Mouse (Mus musculus) cerebellum, adult 8-10 months (tissue): ENCODE results near the gene Rtl8a.
"Not testable (repeated sequence)": the region's sequence is repeated elsewhere in the genome, so short reads cannot be mapped to it uniquely, and the experiment has no call there.

Experiments used
- DNase-seq: peaks from one replicate; pipeline ENCODE4 v3.0.0; 2022

Rtl8a gene

GRCm38 (mm10) chrX:53642980-53643961 lies at the start of gene Rtl8a:
Gene Rtl8a (minus strand): TSS chrX:53643682.
- DNase-seq, result peak; percentile 78

DNA sequence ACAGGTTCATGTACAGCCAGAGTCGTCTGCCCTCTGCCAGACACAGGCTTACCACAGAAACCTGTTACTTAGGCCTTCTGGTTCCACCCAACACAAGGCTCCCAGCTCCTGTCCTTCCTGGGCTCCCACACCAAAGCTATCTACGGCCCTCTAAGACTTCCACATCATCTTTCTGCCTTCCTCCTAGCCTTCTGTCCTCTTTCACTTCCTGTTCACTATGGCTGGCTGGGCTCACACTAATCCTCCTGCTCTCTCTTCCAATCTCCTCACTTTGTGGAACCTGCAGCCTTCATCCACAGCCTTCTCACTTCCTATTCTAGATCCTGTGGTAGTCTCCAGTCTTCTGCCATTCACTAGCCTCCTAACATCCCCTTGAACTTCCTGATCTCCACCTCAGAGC lies 49.7 kb upstream of the Rtl8a start:
- no peak for DNase-seq

DNA sequence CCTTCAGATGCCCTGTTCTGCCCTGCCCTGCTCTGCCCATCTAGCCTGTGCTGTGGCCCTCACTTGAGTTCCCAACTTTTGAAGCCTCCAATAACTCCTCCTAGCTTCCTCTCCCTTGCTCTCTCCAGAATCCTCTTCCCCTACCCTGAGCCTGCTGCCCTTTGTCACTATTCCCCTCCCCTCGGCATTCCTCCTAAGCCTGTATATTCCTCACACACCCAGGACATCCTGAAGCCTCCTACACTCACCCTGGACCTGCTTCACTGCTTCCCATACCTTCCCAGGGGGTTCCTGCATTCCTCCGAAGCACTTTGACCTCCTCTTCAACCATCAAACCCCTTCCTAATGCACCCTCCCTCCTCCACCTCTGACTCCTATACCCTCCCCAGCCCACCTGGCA lies 48.6 kb upstream of the Rtl8a start:
- DNase-seq, result no peak

- DNase-seq, result not testable (repeated sequence)
Observed at GRCm38 (mm10) chrX:53684676-53685075, 41.2 kb upstream of the Rtl8a start.

GRCm38 (mm10) chrX:53682650-53683049 lies 39.2 kb upstream of the Rtl8a start:
- DNase-seq, result not testable (repeated sequence)

GRCm38 (mm10) chrX:53676943-53677342 lies 33.5 kb upstream of the Rtl8a start:
- peak; percentile 64 for DNase-seq

DNA sequence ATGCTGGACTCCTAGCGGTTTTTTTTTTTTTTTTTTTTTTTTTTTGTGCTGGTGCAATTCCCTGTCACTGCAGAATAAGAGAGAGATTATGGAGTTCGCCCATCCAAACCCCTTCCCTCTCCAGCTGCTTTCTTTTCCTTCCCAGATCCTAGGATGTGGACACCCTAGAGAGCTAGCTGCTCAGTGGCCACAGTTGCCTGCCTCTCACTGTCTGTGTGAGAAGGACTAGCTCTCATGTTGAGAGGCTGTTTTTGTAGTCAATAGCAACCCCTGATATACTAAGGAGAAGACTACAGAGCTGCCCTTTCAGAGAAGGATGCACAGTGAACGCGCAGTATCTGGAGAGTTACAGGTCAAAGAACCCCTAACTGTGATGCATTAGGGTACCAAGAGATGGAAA lies 27.2 kb upstream of the Rtl8a start:
- peak; percentile 18 for DNase-seq

GRCm38 (mm10) chrX:53670294-53670693 lies 26.8 kb upstream of the Rtl8a start, which contains the start of gene Rtl8b:
Gene Rtl8b (minus strand): TSS chrX:53670408.
- DNase-seq, result peak; percentile 76

GRCm38 (mm10) chrX:53669557-53670270 lies 26.2 kb upstream of the Rtl8a start:
- not testable (repeated sequence) for DNase-seq

DNA sequence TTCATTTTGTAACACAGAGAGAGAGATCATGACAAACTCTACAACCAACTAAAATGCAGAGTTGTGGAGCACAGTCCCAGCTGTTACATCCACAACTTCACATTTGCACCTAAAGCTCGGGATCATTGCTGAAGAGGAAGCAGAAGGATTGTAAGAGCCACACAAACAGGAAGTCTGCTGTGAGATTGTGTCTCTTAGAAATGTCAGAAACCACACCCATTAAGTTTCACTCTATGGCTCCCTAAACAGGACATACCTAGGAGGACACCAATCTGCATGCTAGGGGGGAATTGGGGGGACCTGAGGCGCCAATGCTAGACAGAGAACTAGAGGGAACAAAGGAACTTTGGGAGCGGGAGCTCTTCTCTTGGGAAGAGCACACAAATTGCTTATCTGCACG lies 9.4 kb upstream of the Rtl8a start:
- DNase-seq, result not testable (repeated sequence)

DNA sequence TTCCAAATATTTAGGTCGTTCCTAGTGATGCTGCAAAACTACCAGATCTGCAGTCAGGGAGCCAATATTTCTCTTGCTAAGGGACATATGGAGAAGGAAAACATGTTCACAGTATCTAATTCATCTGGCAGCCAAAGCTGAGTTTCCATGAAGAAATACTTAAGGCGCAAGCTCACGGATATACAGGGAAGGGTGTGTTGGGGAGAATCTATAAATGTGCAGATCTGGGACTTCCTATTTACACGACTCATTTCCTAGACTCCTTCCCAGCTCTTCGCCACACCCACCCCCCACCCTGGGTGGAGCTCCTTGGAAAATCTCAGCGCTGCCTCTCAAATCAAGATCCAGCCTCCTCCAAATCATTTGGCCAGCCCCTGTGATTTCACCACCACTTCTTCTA lies 2.4 kb upstream of the Rtl8a start:
- no peak for DNase-seq

DNA sequence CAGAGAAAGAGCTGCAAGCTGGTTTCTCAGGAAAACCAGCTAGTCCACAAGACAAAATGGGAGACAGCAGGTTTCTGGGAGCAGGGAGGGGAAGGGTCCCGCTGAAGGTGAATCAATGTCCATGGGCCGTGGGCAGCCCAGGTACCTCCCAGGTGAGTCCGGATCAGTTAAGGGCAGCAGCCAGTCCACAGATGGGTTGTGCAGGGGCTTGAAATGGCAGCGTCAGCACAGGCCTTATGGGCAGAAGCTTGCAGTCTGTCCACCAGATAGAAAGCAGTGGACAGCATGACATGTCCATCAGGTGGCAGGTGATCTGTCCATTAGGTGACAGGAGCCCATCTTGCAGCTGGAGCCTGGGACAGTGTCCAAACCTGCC lies 890 bp downstream of the Rtl8a start:
- peak; percentile 5 for DNase-seq

GRCm38 (mm10) chrX:53638107-53638506 lies 5.4 kb downstream of the Rtl8a start:
- DNase-seq, result not testable (repeated sequence)

GRCm38 (mm10) chrX:53611395-53611794 lies 32.1 kb downstream of the Rtl8a start:
- DNase-seq, result not testable (repeated sequence)

- peak; percentile 79 for DNase-seq
Observed at GRCm38 (mm10) chrX:53610571-53610970, 32.9 kb downstream of the Rtl8a start.

- not testable (repeated sequence) for DNase-seq
Observed at GRCm38 (mm10) chrX:53608879-53609278, 34.6 kb downstream of the Rtl8a start, which contains the start of gene Gm14597. Gene Gm14597 (minus strand): TSS chrX:53608979.

DNA sequence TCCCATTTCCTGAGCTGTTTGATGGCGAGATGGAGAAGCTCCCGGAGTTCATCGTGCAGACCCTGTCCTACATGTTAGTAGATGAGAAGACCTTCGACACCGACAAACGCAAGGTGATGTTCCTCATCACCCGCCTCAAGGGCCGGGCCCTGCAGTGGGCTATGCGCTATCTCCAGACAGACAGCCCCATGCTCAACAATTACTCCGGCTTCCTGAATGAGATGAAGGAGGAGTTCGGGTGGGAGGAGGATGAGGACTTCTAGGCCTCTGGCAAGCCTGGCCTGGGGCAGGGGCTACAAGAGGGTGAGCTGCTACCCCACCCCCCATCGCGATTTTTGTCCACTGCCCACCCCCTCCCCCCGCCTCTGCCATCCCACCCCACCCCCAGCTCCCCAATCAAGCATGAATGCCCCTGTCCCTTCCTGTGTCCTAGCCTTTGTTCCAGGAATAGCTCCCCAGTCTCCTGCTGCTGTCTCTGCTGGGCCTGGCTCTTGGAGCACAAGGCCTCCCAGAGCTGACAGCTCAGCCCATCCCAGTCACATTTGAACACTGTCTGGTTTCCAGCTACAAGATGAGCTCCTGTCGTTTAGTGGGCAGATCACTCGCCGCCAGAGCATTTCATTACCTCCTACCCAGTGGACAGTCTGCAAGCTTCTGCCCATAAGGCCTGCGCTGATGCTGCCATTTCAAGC lies 35.2 kb downstream of the Rtl8a start:
- DNase-seq, result peak; percentile 33

DNA sequence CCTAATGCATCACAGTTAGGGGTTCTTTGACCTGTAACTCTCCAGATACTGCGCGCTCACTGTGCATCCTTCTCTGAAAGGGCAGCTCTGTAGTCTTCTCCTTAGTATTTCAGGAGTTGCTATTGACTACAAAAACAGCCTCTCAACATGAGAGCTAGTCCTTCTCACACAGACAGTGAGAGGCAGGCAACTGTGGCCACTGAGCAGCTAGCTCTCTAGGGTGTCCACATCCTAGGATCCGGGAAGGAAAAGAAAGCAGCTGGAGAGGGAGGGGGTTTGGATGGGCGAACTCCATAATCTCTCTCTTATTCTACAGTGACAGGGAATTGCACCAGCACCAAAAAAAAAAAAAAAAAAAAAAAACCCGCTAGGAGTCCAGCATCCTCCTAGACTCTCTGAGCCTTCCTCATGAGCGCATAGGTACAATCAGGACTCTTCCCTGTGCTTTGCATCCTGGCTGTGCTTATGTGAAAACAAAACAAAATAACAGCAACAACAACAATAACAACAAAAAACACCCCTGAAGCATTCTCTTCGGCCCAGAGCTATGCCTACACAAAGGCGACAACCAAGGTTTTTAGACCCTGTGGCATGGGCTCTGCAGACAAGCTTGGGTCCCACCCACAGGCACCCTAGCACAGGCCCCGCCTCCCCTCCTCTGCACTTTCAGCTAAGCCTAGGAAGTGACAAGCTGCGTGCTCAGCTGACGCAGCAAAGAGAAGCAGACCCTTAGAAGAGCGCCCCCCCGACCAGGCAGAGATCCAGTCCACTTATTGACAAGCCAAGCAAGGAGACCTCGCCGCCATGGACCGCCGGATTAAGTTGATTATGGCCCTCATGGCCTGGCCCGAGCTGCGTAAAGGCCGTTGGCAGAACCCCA lies 36.0 kb downstream of the Rtl8a start, which contains the start of gene Rtl8c:
Gene Rtl8c (plus strand): TSS at position 791 of the 880 bp plus-strand sequence.
- peak; percentile 61 for DNase-seq

DNA sequence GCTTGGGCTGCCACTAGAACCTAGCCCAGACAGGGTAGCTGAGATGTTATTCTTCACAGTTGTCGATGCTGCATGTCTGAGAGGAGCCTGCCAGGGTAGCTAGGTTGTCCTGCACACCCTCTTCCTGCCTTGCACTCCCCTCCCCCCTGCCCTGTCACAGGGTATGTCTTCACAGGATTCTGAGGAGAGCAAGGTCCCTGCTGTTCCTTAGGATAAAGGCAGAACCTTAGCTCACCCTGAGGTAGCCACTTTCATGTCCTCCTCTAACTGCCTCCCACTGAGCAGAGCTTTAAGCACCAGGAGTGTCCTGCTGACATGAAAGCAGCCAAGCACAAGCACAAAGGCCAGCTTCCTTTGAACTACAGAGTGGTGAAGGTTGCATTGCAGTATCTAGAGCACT lies 37.3 kb downstream of the Rtl8a start:
- not testable (repeated sequence) for DNase-seq

- peak; percentile 55 for DNase-seq
Observed at GRCm38 (mm10) chrX:53599993-53600392, 43.5 kb downstream of the Rtl8a start.
